Mouse (Mus musculus) hindbrain, postnatal 0 days (tissue): ENCODE results near the gene Zmynd10. TPM values are rescaled to one million over a fixed set of nuclear protein-coding genes. Genes with fewer than 3 reads are reported as not detected.

Experiments
- ATAC-seq: fragments of 200-750 bp; cut with Nextera tagmentation; 2 replicates; pipeline ENCODE4 v1.8.0; 2017; ENCODE audit warnings: mild to moderate bottlenecking, moderate TSS enrichment, moderate library complexity
- DNase-seq: peaks from one replicate; pipeline ENCODE4 v3.0.0-alpha.2; 2015; ENCODE audit warnings: low spot score
- H3K27ac ChIP-seq: fragments of 300-500 bp; sonication (generic); 2 replicates; pipeline ENCODE4 v1.5.1; 2014; ENCODE audit warnings: mild to moderate bottlenecking
- H3K27me3 ChIP-seq: fragments of 300-500 bp; sonication (generic); 2 replicates; pipeline ENCODE4 v1.6.1; 2014; ENCODE audit warnings: low read length, mixed read lengths; ENCODE audit not compliant: insufficient read depth
- H3K36me3 ChIP-seq: fragments of 300-500 bp; sonication (generic); 2 replicates; pipeline ENCODE4 v1.6.1; 2014; ENCODE audit warnings: low read length, mixed read lengths; ENCODE audit not compliant: insufficient read depth
- H3K4me1 ChIP-seq: fragments of 300-500 bp; sonication (generic); 2 replicates; pipeline ENCODE4 v1.6.1; 2014; ENCODE audit warnings: antibody characterized with exemption, low read length, mixed read lengths; ENCODE audit not compliant: insufficient read depth
- H3K4me2 ChIP-seq: fragments of 300-500 bp; sonication (generic); 2 replicates; pipeline ENCODE4 v1.6.1; 2014; ENCODE audit warnings: low read depth, mild to moderate bottlenecking, low read length, moderate library complexity, mixed read lengths
- H3K4me3 ChIP-seq: fragments of 300-500 bp; sonication (generic); 2 replicates; pipeline ENCODE4 v1.5.1; 2014; ENCODE audit warnings: low read length
- H3K9ac ChIP-seq: fragments of 300-500 bp; sonication (generic); replicated peaks from 2 replicates; pipeline ENCODE4 v1.6.1; 2014; ENCODE audit warnings: mild to moderate bottlenecking, low read length, moderate library complexity, mixed read lengths
- H3K9me3 ChIP-seq: fragments of 300-500 bp; sonication (generic); 2 replicates; pipeline ENCODE4 v1.6.1; 2016; ENCODE audit warnings: low read length, mixed read lengths
- CTCF ChIP-seq: IDR thresholded peaks from 2 replicates; pipeline ENCODE4 v1.5.1; 2016; ENCODE audit warnings: antibody characterized with exemption, control low read depth, low read depth
- WGBS: fragments of 180-500 bp; shearing (Covaris S2); extraction: QIAGEN DNeasy Blood & Tissue Kit; methylation state at CpG from one replicate; pipeline ENCODE4 v1.1.7; 2014; 5-methylcytosine and 5-hydroxymethylcytosine counted together
- polyA plus RNA-seq: library from polyadenylated mRNA; unstranded; fragments of >200 nt; fragmentation: Nextera tagmentation; extraction: Ambion mirVana; gene quantifications from 2 replicates; pipeline ENCODE4 v1.2.1, GENCODE M21; 2015
- total RNA-seq: library from RNA; depleted of rRNA; stranded (reverse); fragments of >200 nt; gene quantifications from 2 replicates; pipeline ENCODE4 v1.2.3, GENCODE M21; 2014

Zmynd10 gene
- total and polyA plus RNA-seq, 2 experiments from 2014 or later: 3.7 to 10.9 TPM

- WGBS: 86% methylated on average over 5 of the region's 5 CpGs
- Histone ChIP-seq H3K9ac (no peak overlapping the region), H3K36me3 (peaks cover 9% of the 10 kb centered on the region), H3K4me2 (no peak overlapping the region; the same call in 1 of the 2 replicates), H3K4me3 (no peak overlapping the region), H3K9me3 (no peaks in the 10 kb centered on the region), H3K27me3 (0 out of 2 replicates have a peak, but pooled peaks cover 7% of the 10 kb centered on the region), H3K27ac (no peak overlapping the region), H3K4me1 (peaks cover 31% of the 10 kb centered on the region)
- ATAC-seq (no peak), DNase-seq (no peak)
- no peak for TF ChIP-seq CTCF
Observed at GRCm38 (mm10) chr9:107552690-107553393, 5.7 kb downstream of the Zmynd10 start.

DNA sequence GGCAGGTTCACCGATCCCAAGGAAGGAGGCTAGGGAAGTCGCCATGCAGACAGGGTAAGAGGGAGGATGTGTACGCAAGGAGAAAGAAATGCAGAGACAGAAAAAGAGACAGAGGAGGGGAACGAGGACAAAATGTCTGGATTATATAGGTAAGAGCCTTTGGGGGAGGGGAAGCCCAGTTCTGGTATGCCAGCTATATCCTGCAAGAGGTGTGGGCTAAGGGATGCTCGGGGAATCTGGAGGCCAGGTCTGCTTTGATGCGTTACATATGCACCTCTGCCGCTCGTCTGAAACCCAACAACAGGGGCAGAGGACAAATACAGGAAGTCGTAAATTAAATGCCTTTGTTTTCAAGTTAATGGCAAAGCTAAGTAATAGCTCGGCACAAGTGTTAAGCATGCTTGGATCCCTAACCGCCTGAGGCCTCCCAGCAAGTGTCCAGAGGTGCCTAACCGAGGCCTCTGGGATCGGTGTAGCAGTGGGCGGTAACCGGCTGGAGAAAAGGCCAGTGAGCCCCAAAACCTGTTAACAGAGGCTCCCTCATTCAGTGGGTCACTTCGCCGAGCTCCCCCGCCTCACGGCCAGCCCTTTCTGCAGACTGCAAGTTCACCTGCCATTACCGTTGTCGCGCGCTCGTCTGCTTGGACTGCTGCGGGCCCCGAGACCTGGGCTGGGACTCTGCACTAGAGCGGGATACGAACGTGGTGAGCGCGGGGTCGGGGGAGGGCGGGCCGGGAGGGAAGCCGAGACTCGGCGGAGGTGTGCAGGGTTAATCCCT lies 6.6 kb downstream of the Zmynd10 start:
- H3K36me3 ChIP-seq: peaks cover 18% of the 10 kb centered on the region
- 0 out of 2 replicates have a peak, but pooled peaks cover 7% of the 10 kb centered on the region for H3K27me3 ChIP-seq
- no peak for DNase-seq
- H3K4me2 ChIP-seq: peak overlapping the region; percentile 68
- 10% methylated on average over 37 of the region's 37 CpGs for WGBS
- peaks cover 31% of the 10 kb centered on the region for H3K4me1 ChIP-seq
- no peak for TF ChIP-seq CTCF
- ATAC-seq: peak; percentile 1; the same call in 1 of the 2 replicates
- H3K9me3 ChIP-seq: no peaks in the 10 kb centered on the region
- peak overlapping the region; percentile 74 for H3K27ac ChIP-seq
- H3K4me3 ChIP-seq: peak overlapping the region; percentile 64
- H3K9ac ChIP-seq: peak overlapping the region; percentile 66

DNA sequence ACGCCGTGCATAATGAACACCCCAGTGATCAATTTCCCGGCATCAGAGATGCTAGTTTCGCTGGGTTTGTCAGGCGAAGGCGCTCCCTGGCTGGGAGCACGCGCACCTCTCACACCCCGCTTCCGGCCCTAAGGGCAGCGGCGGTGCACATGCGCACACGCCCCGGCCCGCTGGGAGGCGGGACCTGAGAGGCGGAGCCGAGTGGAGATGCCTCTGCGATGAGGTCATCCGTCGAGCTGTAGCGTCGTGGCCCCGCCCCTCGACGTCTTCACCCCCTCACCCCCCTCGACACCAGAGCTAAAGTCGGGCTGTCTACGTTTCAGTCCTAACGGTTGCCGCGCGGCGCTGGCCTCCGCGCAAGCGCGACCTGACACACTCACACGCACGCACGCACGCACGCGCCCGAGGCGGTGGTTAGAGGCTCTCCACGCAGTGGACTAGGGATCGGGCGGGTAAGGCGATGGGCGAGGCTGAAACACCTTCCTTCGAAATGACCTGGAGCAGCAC lies 7.3 kb downstream of the Zmynd10 start:
- peak; percentile 99 for DNase-seq
- Histone ChIP-seq H3K4me2 (peak overlapping the region; percentile 68), H3K4me3 (peak overlapping the region; percentile 64), H3K9me3 (no peaks in the 10 kb centered on the region), H3K4me1 (peaks cover 31% of the 10 kb centered on the region), H3K9ac (peak overlapping the region; percentile 66), H3K27ac (peak overlapping the region; percentile 74), H3K36me3 (peaks cover 25% of the 10 kb centered on the region), H3K27me3 (0 out of 2 replicates have a peak, but pooled peaks cover 7% of the 10 kb centered on the region)
- WGBS: 0% methylated on average over 50 of the region's 53 CpGs
- TF ChIP-seq CTCF: peak; percentile 40; the same call in 1 of the 2 replicates
- peak; percentile 96 for ATAC-seq

DNA sequence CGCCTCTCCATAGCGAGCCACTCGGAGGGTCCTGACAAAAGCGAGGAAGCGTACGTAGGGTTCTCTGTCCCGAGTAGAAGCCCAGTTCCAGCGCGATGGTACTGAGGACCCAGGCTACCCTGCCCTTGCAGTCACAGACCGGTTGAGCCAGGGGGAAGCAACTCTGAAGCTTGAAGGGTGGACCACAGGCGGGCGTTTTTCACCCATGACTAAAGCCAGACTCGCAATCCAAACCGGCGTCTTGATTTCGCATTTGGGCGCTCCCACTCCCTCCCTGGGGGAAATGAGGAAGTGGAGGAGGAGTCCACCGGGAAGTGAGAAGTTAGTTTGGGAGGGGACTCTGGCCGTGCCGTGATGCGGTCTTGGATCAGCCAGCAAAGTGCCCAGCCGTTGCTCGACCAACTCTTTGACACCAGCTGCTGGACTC lies 7.9 kb downstream of the Zmynd10 start:
- peak overlapping the region; percentile 74 for H3K27ac ChIP-seq
- peaks cover 31% of the 10 kb centered on the region for H3K36me3 ChIP-seq
- 0 out of 2 replicates have a peak, but pooled peaks cover 7% of the 10 kb centered on the region for H3K27me3 ChIP-seq
- ATAC-seq (no peak), DNase-seq (peak; percentile 57)
- peak overlapping the region; percentile 68 for H3K4me2 ChIP-seq
- H3K4me3 ChIP-seq: peak overlapping the region; percentile 64
- H3K4me1 ChIP-seq: peaks cover 31% of the 10 kb centered on the region
- peak; percentile 21; the same call in 1 of the 2 replicates for TF ChIP-seq CTCF
- H3K9me3 ChIP-seq: no peaks in the 10 kb centered on the region
- under 1% methylated on average over 23 of the region's 23 CpGs for WGBS
- H3K9ac ChIP-seq: peak overlapping the region; percentile 64

DNA sequence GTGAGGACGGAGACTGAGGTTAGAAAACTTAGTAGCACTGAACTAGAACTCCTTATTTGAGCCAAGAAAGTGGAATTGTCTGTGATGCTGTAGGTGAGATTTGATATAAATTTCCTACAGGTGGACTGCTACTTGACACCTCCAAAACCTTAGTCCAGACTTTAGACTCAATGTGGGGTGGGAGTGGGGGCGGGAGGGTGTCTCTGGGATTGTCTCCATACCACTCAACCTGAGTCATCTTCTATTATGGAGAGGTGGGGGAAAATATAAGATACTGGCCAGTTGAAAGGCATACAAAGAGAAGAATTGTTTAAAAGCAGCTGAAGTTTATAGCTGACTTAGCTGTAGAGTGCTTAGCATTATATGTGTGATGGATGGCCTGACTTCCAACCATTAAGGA lies 8.6 kb downstream of the Zmynd10 start:
- Histone ChIP-seq H3K9me3 (no peaks in the 10 kb centered on the region), H3K27me3 (0 out of 2 replicates have a peak, but pooled peaks cover 7% of the 10 kb centered on the region), H3K27ac (no peak overlapping the region), H3K4me2 (peak overlapping the region; percentile 68), H3K4me3 (peak overlapping the region; percentile 64), H3K9ac (peak overlapping the region; percentile 64; the same call in 1 of the 2 replicates), H3K36me3 (peaks cover 32% of the 10 kb centered on the region), H3K4me1 (peaks cover 31% of the 10 kb centered on the region)
- WGBS: 50% methylated on average over 2 of the region's 2 CpGs
- TF ChIP-seq CTCF: no peak
- DNase-seq (no peak), ATAC-seq (no peak)

GRCm38 (mm10) chr9:107556346-107556745 lies 9.2 kb downstream of the Zmynd10 start:
- Histone ChIP-seq H3K27ac (no peak overlapping the region), H3K9ac (0 out of 2 replicates have a peak overlapping the region, but pooled peaks have one; percentile 2), H3K4me1 (peaks cover 28% of the 10 kb centered on the region), H3K36me3 (peaks cover 33% of the 10 kb centered on the region), H3K9me3 (no peaks in the 10 kb centered on the region), H3K4me2 (peak overlapping the region; percentile 68), H3K27me3 (0 out of 2 replicates have a peak, but pooled peaks cover 5% of the 10 kb centered on the region), H3K4me3 (no peak overlapping the region)
- DNase-seq (no peak), ATAC-seq (no peak)
- TF ChIP-seq CTCF: no peak
- 89% methylated on average over 3 of the region's 3 CpGs for WGBS
